Mouse (Mus musculus) embryo, embryonic 10.5 days (tissue): Measurements from ENCODE around the gene Olfr686.

Experiments used
- DNase-seq: peaks from one replicate; pipeline ENCODE4 v3.0.0-alpha.2; 2015; ENCODE audit warnings: low spot score

Gene Olfr686

DNA sequence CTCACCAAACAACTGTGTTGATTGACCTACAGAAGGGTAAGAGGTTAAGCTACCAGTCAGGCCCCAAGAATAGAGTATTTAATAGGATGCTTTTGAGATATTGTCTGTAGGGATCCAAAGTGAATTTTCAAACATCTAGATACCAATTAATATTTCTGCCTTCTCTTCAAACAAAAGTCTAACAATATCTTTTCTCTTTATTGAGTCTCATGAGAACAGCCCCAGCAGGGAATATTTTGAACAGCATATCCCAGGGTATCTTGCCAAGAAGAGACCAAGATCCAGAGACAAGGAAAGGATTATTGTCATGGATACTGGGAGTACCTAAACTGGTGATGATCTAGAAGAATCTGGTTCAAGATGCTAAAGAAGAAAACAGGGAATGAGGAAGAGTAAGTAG, at the start of gene Olfr686:
Gene Olfr686, minus strand, starts transcription at position 101 of the 400 bp plus-strand sequence.
- no peak for DNase-seq

GRCm38 (mm10) chr7:105256656-105257055, 49.4 kb upstream of the Olfr686 start:
- peak; percentile 11 for DNase-seq

DNA sequence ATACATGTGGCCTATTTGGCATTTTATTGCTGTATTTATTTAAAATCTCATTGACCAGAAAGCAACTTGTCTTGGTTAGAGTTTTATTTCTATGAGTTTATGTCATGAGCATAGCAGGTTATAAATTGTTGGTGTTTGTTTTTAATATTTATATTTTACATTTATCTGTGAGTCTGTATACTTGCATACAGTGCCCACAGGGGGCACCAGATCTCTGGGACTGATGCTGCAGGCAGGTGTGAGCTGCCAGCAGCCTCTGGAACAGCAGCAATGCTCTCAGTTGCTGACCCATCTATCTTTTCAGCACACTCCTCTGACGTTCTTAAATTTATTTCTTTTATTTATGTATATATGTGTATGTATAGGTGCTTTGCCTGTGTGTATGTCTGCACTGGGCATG, 40.9 kb upstream of the Olfr686 start:
- DNase-seq, result no peak

GRCm38 (mm10) chr7:105247671-105248070, 40.4 kb upstream of the Olfr686 start:
- DNase-seq, result no peak

- DNase-seq, result no peak
Observed at GRCm38 (mm10) chr7:105229386-105229785, 22.1 kb upstream of the Olfr686 start.

- DNase-seq, result no peak
Observed at GRCm38 (mm10) chr7:105228138-105228537, 20.9 kb upstream of the Olfr686 start.

DNA sequence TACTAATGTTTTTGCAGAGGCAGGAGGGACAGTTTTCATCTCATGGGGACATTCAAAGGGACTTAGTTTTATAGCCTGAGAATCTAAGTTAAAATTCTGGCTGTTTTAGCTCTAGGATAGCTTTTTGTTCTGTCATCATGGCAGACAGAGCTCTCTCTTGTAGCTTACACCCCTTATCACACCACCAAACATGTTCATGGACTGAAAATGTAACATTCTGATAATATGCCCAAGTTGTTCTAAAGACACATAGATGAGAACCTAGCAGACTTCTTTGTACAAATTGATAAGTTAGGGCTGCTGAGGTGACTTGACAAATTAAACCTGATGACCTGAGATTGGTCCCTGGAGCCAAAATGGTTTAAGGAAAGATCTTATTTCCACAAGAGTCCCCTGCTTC, 19.4 kb upstream of the Olfr686 start:
- DNase-seq, result no peak

- DNase-seq, result no peak
Observed at GRCm38 (mm10) chr7:105226072-105226471, 18.8 kb upstream of the Olfr686 start.

GRCm38 (mm10) chr7:105218281-105218680, 11.0 kb upstream of the Olfr686 start:
- DNase-seq, result no peak

- DNase-seq, result no peak
Observed at GRCm38 (mm10) chr7:105214761-105215160, 7.5 kb upstream of the Olfr686 start.

GRCm38 (mm10) chr7:105185912-105186311, 21.4 kb downstream of the Olfr686 start, which contains the start of gene Olfr685:
Gene Olfr685, minus strand, starts transcription at chr7:105186012.
- no peak for DNase-seq

DNA sequence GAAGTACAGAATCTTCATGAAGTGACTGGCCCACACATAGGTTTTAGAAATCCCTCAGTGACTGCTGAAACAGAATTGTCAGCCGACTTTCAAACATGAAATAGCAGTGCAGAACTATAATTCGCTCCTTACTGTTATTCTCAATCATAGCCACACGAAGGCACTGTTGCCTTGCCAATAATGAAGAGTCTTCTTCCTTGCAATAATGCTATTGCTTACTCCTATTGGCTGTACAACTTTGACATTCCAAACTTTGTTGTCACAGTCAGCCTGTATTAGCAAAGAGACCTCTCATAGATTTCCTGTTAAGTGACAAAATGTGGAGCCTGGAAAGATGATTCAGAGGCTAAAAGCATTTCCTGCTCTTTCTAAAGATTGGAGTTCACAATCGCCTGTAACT, 36.5 kb downstream of the Olfr686 start:
- peak; percentile 4 for DNase-seq

- DNase-seq, result no peak
Observed at GRCm38 (mm10) chr7:105163553-105163952, 43.7 kb downstream of the Olfr686 start, which contains the start of gene Olfr684. Gene Olfr684, minus strand, starts transcription at chr7:105163653.
